Mouse (Mus musculus): ENCODE results near the gene Ppp2ca.

DNA sequence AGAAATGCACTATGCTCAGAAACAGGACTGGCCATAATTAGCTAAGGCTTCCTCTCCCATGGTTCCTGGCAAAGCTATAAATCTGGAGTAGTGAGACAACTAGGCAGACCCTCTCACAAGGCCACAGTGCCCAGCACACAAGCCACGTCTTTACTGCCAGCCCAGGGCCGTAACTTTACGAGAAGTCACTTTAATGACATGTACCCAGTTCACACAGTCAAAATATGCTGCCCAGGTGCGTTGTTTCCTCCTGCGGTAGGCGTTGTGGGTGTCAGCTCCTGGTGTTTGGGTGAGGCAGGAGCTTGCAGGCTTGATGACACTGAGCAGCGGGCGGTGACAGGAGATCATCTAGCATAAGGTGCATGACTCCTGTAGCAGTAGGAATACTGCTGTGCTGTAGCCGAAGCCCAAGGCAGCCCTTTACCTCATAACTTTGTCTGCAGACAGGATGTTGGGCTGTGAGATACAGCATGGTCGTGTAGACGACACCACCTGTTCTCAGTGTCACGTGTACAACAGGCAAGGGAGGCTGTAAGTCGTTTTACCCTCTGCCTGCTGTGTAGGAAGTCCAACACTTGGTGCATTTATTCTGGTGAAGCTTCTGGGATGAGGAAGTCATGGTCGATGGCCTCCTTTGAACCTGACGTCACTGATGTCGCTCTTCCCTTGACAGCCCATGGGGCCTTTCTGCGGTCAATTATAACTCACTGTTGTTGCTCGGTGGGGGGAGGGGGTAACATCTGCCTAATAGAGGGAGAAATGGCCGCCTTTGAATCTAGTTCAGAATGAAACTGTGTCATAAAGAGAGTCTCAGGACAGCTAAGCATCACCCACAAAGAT, 22.5 kb upstream of the Ppp2ca start:
- no peak for TF ChIP-seq POLR2A (IDR thresholded peaks at IDR 0.05; ENCODE audit: extremely low read depth, insufficient read depth, low read length)
- TF ChIP-seq CTCF (IDR thresholded peaks at IDR 0.05; ENCODE audit: low read depth, low read length): no peak

Data from liver, adult 2 months (tissue).